Mouse (Mus musculus) thymus, adult 2 months (tissue): ENCODE data around the gene Map1s.

Experiments used
- CTCF ChIP-seq: fragments of 200-500 bp; IDR thresholded peaks from 2 replicates; pipeline ENCODE4 v1.5.1; 2012; ENCODE audit warnings: mild to moderate bottlenecking, control low read depth, low read length, moderate library complexity, borderline replicate concordance; ENCODE audit not compliant: control insufficient read depth, poor library complexity, insufficient read depth; ENCODE audit errors: extremely low read depth
- POLR2A ChIP-seq: fragments of 200-500 bp; IDR thresholded peaks from 2 replicates; pipeline ENCODE4 v1.6.1; 2012; ENCODE audit warnings: mild to moderate bottlenecking, low read length, control low read depth, moderate library complexity; ENCODE audit not compliant: control insufficient read depth, poor library complexity, insufficient read depth; ENCODE audit errors: extremely low read depth

DNA sequence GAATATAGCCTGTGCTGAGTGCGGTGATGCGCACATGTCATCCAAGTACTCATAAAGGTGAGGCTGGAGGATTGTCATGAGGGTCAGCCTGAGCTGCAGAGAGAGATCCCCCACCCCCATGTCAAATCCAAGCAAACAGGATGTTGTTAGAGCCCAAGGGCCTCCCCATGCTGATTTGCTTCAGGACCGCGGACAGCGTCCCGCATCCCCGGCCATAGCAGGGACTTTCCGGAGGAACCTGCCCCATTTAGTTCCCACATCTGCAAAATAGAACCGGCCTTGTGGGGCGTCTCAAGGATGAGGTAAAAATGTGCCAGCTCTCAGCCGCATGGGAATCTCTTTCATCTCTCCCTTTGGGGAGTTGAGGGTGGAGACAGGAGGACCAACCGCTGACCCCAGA lies 20.1 kb upstream of the Map1s start:
- no peak for TF ChIP-seq POLR2A
- TF ChIP-seq CTCF, result no peak
